Mouse (Mus musculus) MEL (cell line): ENCODE data around the gene Fv1. TPM values are rescaled to one million over a fixed set of nuclear protein-coding genes. Genes with fewer than 3 reads are reported as not detected.

ENCODE experiments used
- DNase-seq: peaks from one replicate; pipeline ENCODE4 v3.0.0; 2011; ENCODE audit warnings: low read depth, low spot score
- H3K27ac ChIP-seq: 2 replicates; pipeline ENCODE4 v1.5.1; 2012; ENCODE audit warnings: low read depth, mild to moderate bottlenecking, control low read depth, low read length, moderate library complexity; ENCODE audit not compliant: control insufficient read depth
- H3K27me3 ChIP-seq, 2 experiments: fragments of 150-350 bp in 1 of 2; sonication (generic) in 1 of 2; 2 replicates each; pipeline ENCODE4 v1.6.1; 2012; ENCODE audit warnings: low read length in 2 of 2, mild to moderate bottlenecking in 2 of 2, improper control_type of control experiment in 1 of 2, moderate library complexity in 1 of 2; ENCODE audit not compliant: insufficient read depth in 2 of 2, control insufficient read depth in 1 of 2
- H3K36me3 ChIP-seq, 2 experiments: 2 replicates each; pipeline ENCODE4 v1.6.1; 2012 to 2014; ENCODE audit warnings: low read length in 2 of 2, improper control_type of control experiment in 1 of 2, inconsistent platforms in 1 of 2, mild to moderate bottlenecking in 1 of 2; ENCODE audit not compliant: insufficient read depth in 2 of 2, control insufficient read depth in 1 of 2
- H3K4me1 ChIP-seq, 2 experiments: fragments of 150-350 bp in 1 of 2; sonication (generic) in 1 of 2; 2 replicates each; pipeline ENCODE4 v1.6.1; 2012; ENCODE audit warnings: low read length in 2 of 2, improper control_type of control experiment in 1 of 2, mild to moderate bottlenecking in 1 of 2; ENCODE audit not compliant: insufficient read depth in 2 of 2, control insufficient read depth in 1 of 2
- H3K4me3 ChIP-seq, 2 experiments: fragments of 150-350 bp in 1 of 2; sonication (generic) in 1 of 2; 2 replicates each; pipeline ENCODE4 v1.5.1; 2012; ENCODE audit warnings: low read depth in 2 of 2, low read length in 2 of 2, mild to moderate bottlenecking in 2 of 2, moderate library complexity in 2 of 2, control low read depth in 1 of 2, improper control_type of control experiment in 1 of 2; ENCODE audit not compliant: control insufficient read depth in 1 of 2, insufficient read depth in 1 of 2
- H3K79me2 ChIP-seq: 2 replicates; pipeline ENCODE4 v1.6.1; 2012; ENCODE audit warnings: mild to moderate bottlenecking, low read length, moderate library complexity; ENCODE audit not compliant: control insufficient read depth, poor library complexity, insufficient read depth
- H3K9ac ChIP-seq: 2 replicates; pipeline ENCODE4 v1.6.1; 2012; ENCODE audit warnings: low read depth, mild to moderate bottlenecking, control low read depth, low read length, moderate library complexity; ENCODE audit not compliant: control insufficient read depth, poor library complexity, severe bottlenecking
- H3K9me3 ChIP-seq: fragments of 150-350 bp; sonication (generic); replicated peaks from 2 replicates; pipeline ENCODE4 v1.6.1; 2012; ENCODE audit warnings: mild to moderate bottlenecking, low read length, improper control_type of control experiment, moderate library complexity; ENCODE audit not compliant: insufficient read depth
- BHLHE40 ChIP-seq: IDR thresholded peaks from 2 replicates; pipeline ENCODE4 v1.6.1; 2012; ENCODE audit warnings: low read depth, mild to moderate bottlenecking, inconsistent platforms, low read length, improper control_type of control experiment, borderline replicate concordance
- CHD1 ChIP-seq: IDR thresholded peaks from 2 replicates; pipeline ENCODE4 v1.6.1; 2012; ENCODE audit warnings: low read depth, mild to moderate bottlenecking, inconsistent platforms, low read length, improper control_type of control experiment
- CHD2 ChIP-seq: IDR thresholded peaks from 2 replicates; pipeline ENCODE4 v1.6.1; 2011; ENCODE audit warnings: low read length, improper control_type of control experiment
- E2F4 ChIP-seq: IDR thresholded peaks from 2 replicates; pipeline ENCODE4 v1.6.1; 2011; ENCODE audit warnings: low read depth, low read length, improper control_type of control experiment, borderline replicate concordance
- ETS1 ChIP-seq: IDR thresholded peaks from 2 replicates; pipeline ENCODE4 v1.6.1; 2012; ENCODE audit warnings: low read depth, mild to moderate bottlenecking, inconsistent platforms, low read length, improper control_type of control experiment, moderate library complexity
- HCFC1 ChIP-seq: IDR thresholded peaks from 2 replicates; pipeline ENCODE4 v1.6.1; 2012; ENCODE audit warnings: low read depth, mild to moderate bottlenecking, inconsistent platforms, low read length, improper control_type of control experiment, moderate library complexity
- JUND ChIP-seq: IDR thresholded peaks from 2 replicates; pipeline ENCODE4 v1.6.1; 2011; ENCODE audit warnings: low read depth, mild to moderate bottlenecking, improper control_type of control experiment, low read length
- KAT2A ChIP-seq: conservative IDR thresholded peaks from 2 replicates; pipeline ENCODE4 v1.6.1; 2012; ENCODE audit warnings: low read depth, low read length, improper control_type of control experiment, inconsistent platforms
- MAFK ChIP-seq: IDR thresholded peaks from 2 replicates; pipeline ENCODE4 v1.6.1; 2011; ENCODE audit warnings: low read depth, mild to moderate bottlenecking, low read length, improper control_type of control experiment, borderline replicate concordance
- MAZ ChIP-seq: IDR thresholded peaks from 2 replicates; pipeline ENCODE4 v1.6.1; 2012; ENCODE audit warnings: low read depth, mild to moderate bottlenecking, inconsistent platforms, low read length, improper control_type of control experiment
- MXI1 ChIP-seq: IDR thresholded peaks from 2 replicates; pipeline ENCODE4 v1.6.1; 2011; ENCODE audit warnings: mild to moderate bottlenecking, low read depth, low read length, improper control_type of control experiment
- MYB ChIP-seq: IDR thresholded peaks from 2 replicates; pipeline ENCODE4 v1.6.1; 2011; ENCODE audit warnings: mild to moderate bottlenecking, low read depth, low read length, improper control_type of control experiment
- MYC ChIP-seq: IDR thresholded peaks from 2 replicates; pipeline ENCODE4 v1.6.1; 2011; ENCODE audit warnings: low read depth, mild to moderate bottlenecking, low read length, improper control_type of control experiment, moderate library complexity
- NRF1 ChIP-seq: IDR thresholded peaks from 2 replicates; pipeline ENCODE4 v1.6.1; 2014; ENCODE audit warnings: low read depth, mild to moderate bottlenecking, inconsistent platforms, low read length, improper control_type of control experiment, moderate library complexity; ENCODE audit not compliant: poor library complexity, insufficient read depth, severe bottlenecking
- POLR2A ChIP-seq, 2 experiments: IDR thresholded peaks; 2 replicates each; pipeline ENCODE4 v1.6.1; 2011 to 2012; ENCODE audit warnings: low read length in 2 of 2, mild to moderate bottlenecking in 2 of 2, control low read depth in 1 of 2, improper control_type of control experiment in 1 of 2, low read depth in 1 of 2, moderate library complexity in 1 of 2; ENCODE audit not compliant: control insufficient read depth in 1 of 2, insufficient read depth in 1 of 2, poor library complexity in 1 of 2
- POLR2AphosphoS2 ChIP-seq: IDR thresholded peaks from 2 replicates; pipeline ENCODE4 v1.6.1; 2011; ENCODE audit warnings: low read length, improper control_type of control experiment
- TAL1 ChIP-seq: IDR thresholded peaks from 2 replicates; pipeline ENCODE4 v1.6.1; 2012; ENCODE audit warnings: mild to moderate bottlenecking, inconsistent platforms, low read length, moderate library complexity, mixed read lengths
- TBP ChIP-seq: IDR thresholded peaks from 2 replicates; pipeline ENCODE4 v1.8.0; 2011; ENCODE audit warnings: low read depth, low read length, improper control_type of control experiment
- TCF12 ChIP-seq: IDR thresholded peaks from 2 replicates; pipeline ENCODE4 v1.6.1; 2014; ENCODE audit warnings: low read depth, mild to moderate bottlenecking, inconsistent platforms, low read length, improper control_type of control experiment, moderate library complexity
- UBTF ChIP-seq: IDR thresholded peaks from 2 replicates; pipeline ENCODE4 v1.6.1; 2012; ENCODE audit warnings: low read depth, mild to moderate bottlenecking, inconsistent platforms, low read length, improper control_type of control experiment, moderate library complexity, borderline replicate concordance; ENCODE audit not compliant: insufficient read depth
- USF2 ChIP-seq, 2 experiments: IDR thresholded peaks; 2 replicates each; pipeline ENCODE4 v1.6.1; 2011 to 2012; ENCODE audit warnings: improper control_type of control experiment in 2 of 2, low read length in 2 of 2, borderline replicate concordance in 1 of 2, inconsistent platforms in 1 of 2, low read depth in 1 of 2, mild to moderate bottlenecking in 1 of 2; ENCODE audit not compliant: insufficient read depth in 1 of 2
- ZC3H11A ChIP-seq: IDR thresholded peaks from 2 replicates; pipeline ENCODE4 v1.6.1; 2012; ENCODE audit warnings: low read depth, mild to moderate bottlenecking, inconsistent platforms, low read length, improper control_type of control experiment
- ZKSCAN1 ChIP-seq: IDR thresholded peaks from 2 replicates; pipeline ENCODE4 v1.6.1; 2012; ENCODE audit warnings: low read depth, mild to moderate bottlenecking, inconsistent platforms, low read length, improper control_type of control experiment, moderate library complexity
- ZMIZ1 ChIP-seq: IDR thresholded peaks from 2 replicates; pipeline ENCODE4 v1.6.1; 2012; ENCODE audit warnings: low read depth, mild to moderate bottlenecking, inconsistent platforms, low read length, improper control_type of control experiment, moderate library complexity
- ZNF384 ChIP-seq: IDR thresholded peaks from 2 replicates; pipeline ENCODE4 v1.6.1; 2012; ENCODE audit warnings: low read depth, mild to moderate bottlenecking, inconsistent platforms, low read length, improper control_type of control experiment
- polyA plus RNA-seq, 2 experiments: library from polyadenylated mRNA; stranded (reverse) in 1 of 2; unstranded in 1 of 2; fragments of >175 nt in 1 of 2; fragments of >200 nt in 1 of 2; gene quantifications; 2 replicates each; pipeline versions ENCODE4 v1.2.1 to v1.2.4; 2012; ENCODE audit warnings: low replicate concordance in 2 of 2, low read depth in 1 of 2; ENCODE audit not compliant: insufficient read length in 2 of 2, insufficient read depth in 1 of 2, missing spikeins in 1 of 2
- total RNA-seq: library from RNA; depleted of rRNA; stranded (reverse); fragments of 300-350 nt; gene quantifications from 2 replicates; pipeline ENCODE4 v1.2.3, GENCODE M21; 2012

The Fv1 gene
- total and polyA plus RNA-seq, 3 experiments: 3.0 to 4.6 TPM; not detected in 1

- no peaks in the 10 kb centered on the region for H3K4me1 ChIP-seq
- peaks cover 0 to 11% of the 10 kb centered on the region in 2 experiments; a peak in 2 of 4 replicates for H3K36me3 ChIP-seq
- H3K27me3 ChIP-seq: no peaks in the 10 kb centered on the region
- H3K9ac ChIP-seq: no peak overlapping the region
- TF ChIP-seq USF2 (IDR thresholded peaks at IDR 0.05; ENCODE audit: borderline replicate concordance in 1 of 2, insufficient read depth in 1 of 2, low read depth in 1 of 2, low read length in 2 of 2): no peak
- no peak for TF ChIP-seq CHD2
- no peak for TF ChIP-seq ETS1
- TF ChIP-seq UBTF: no peak
- no peak for TF ChIP-seq MAZ
- TF ChIP-seq E2F4: no peak
- no peak for TF ChIP-seq ZMIZ1
- TF ChIP-seq BHLHE40: no peak
- no peak for TF ChIP-seq MYB
- TF ChIP-seq KAT2A: no peak
- no peak for TF ChIP-seq ZC3H11A
- TF ChIP-seq TBP: no peak
- no peak for TF ChIP-seq MXI1
- no peak for TF ChIP-seq TCF12
- no peak for TF ChIP-seq TAL1
- no peak for TF ChIP-seq MAFK
- TF ChIP-seq MYC: no peak
- TF ChIP-seq POLR2AphosphoS2: no peak
- TF ChIP-seq, all 39 proteins: peak for 0
- Histone ChIP-seq H3K79me2 (no peaks in the 10 kb centered on the region), H3K4me3 (no peak overlapping the region), H3K27ac (no peak overlapping the region), H3K9me3 (no peaks in the 10 kb centered on the region)
- no peak for DNase-seq
These were observed 15.4 kb downstream of the Fv1 start for GRCm38 (mm10) chr4:147884138-147884537.

GRCm38 (mm10) chr4:147886158-147886557, 17.4 kb downstream of the Fv1 start:
- Histone ChIP-seq H3K9ac (no peak overlapping the region), H3K36me3 (peaks cover 0 to 10% of the 10 kb centered on the region in 2 experiments; a peak in 2 of 4 replicates), H3K27ac (no peak overlapping the region), H3K27me3 (no peaks in the 10 kb centered on the region)
- no peak for DNase-seq
- TF ChIP-seq TBP (no peak), JUND (no peak), POLR2A (IDR thresholded peaks at IDR 0.05; ENCODE audit: control insufficient read depth in 1 of 2, insufficient read depth in 1 of 2, low read depth in 1 of 2, low read length in 2 of 2, poor library complexity in 1 of 2) (no peak), ZNF384 (no peak), MYC (no peak), HCFC1 (no peak), ZKSCAN1 (no peak), ZMIZ1 (no peak), CHD1 (no peak), NRF1 (no peak)
- TF ChIP-seq, all 39 proteins: peak for 0
- Histone ChIP-seq H3K4me1 (no peaks in the 10 kb centered on the region), H3K9me3 (no peaks in the 10 kb centered on the region), H3K79me2 (no peaks in the 10 kb centered on the region), H3K4me3 (no peak overlapping the region)
